Mouse (Mus musculus): Measurements from ENCODE around the gene Adora2b.

DNA sequence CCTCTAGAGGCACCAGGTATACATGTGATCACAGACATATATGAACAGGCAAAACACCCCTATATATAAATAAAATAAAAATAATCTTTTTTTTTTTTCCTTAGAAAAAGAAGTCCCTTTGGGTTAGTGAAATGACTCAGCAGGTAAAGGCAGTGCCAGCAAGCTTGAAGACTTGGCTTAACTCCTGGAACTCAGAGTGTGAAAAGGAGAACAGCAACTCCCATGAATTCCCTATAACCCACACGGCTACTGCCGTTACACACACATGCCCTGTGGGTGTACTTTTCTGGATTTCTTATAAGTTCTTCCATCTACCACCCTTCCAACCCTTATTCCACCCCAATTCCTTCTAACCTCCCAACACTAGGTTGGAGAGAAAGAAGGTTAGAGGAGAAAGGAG, 57.1 kb downstream of the Adora2b start:
- TF ChIP-seq CTCF (conservative IDR thresholded peaks at IDR 0.05; ENCODE audit: insufficient read depth, insufficient read length, low read depth, low read length) (no peak), POLR2A (IDR thresholded peaks at IDR 0.05; ENCODE audit: low read depth, low read length) (no peak)

Measured in kidney, adult 2 months (tissue).